ENCODE assay signal across 9 mouse cellular contexts in the genomic region with DNA sequence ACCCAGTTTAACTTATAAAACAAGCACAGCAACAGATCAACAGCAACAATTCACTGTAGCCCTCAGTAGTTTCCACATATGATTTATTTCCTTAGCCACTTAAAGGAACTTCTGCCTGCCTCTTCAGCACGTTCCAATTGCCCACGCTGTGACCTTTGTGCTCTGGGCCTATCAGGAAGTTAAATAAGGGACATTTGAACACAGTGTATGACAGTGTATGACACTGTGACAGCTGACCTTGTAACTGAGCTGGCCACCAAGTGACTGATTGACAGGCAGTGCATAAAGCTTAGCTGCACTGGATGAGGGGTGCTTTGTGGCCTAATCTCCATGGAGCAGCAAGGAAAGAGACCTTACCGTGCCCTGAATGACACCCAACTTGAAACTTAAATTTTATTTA.
DNase-seq lines count a peak whose midpoint lies in the region; ATAC-seq and TF ChIP-seq lines count a peak whose summit lies in the region.
"Had no signal": no experiment of that assay in that cellular context is flagged by ENCODE, and none has a peak within 500 bp of the region (broad histone marks: within the 10 kb centered on the region; RNA-seq: fewer than 3 reads in every experiment).

No protein-coding gene starts in this region.

- 61% methylated on average over 3 of the region's 3 CpGs for WGBS in intestine, embryonic 15.5 days
- 59% methylated on average over 3 of the region's 3 CpGs for WGBS in neural tube, embryonic 14.5 days

- no peak overlapping the region for H3K4me2 ChIP-seq in intestine, embryonic 15.5 days (replicated peaks)
- H3K4me2 ChIP-seq in neural tube, embryonic 14.5 days (ENCODE audit: low read depth, low read length): no peak overlapping the region

- no peaks in the 10 kb centered on the region for H3K27me3 ChIP-seq in intestine, embryonic 15.5 days (replicated peaks)
- no peaks in the 10 kb centered on the region for H3K27me3 ChIP-seq in neural tube, embryonic 14.5 days (ENCODE audit: control insufficient read depth, insufficient read depth, low read length)
- H3K27me3 ChIP-seq: Patski had no signal

- H3K27ac ChIP-seq in left cerebral cortex, adult 2 months: peak overlapping the region; percentile 36; the same call in 1 of the 2 replicates
- H3K27ac ChIP-seq in intestine, embryonic 15.5 days: peak overlapping the region; percentile 66
- peak overlapping the region; percentile 49; the same call in 1 of the 2 replicates for H3K27ac ChIP-seq in neural tube, embryonic 14.5 days (ENCODE audit: low read depth, low read length)

- H3K4me1 ChIP-seq in intestine, embryonic 15.5 days (replicated peaks): peaks cover 8% of the 10 kb centered on the region; the same call in 1 of the 2 replicates
- 0 out of 2 replicates have a peak, but pooled peaks cover 4% of the 10 kb centered on the region for H3K4me1 ChIP-seq in neural tube, embryonic 14.5 days (ENCODE audit: control insufficient read depth, insufficient read depth, low read length)

- no peak for TF ChIP-seq CTCF in left cerebral cortex, adult 2 months (IDR thresholded peaks at IDR 0.05)

- DNase-seq in adrenal gland, adult (ENCODE audit: inconsistent age in 2 of 2, low spot score in 1 of 2): peak; percentile 21 to 45
- no peak for DNase-seq in adrenal gland, postnatal 4 days (ENCODE audit: low spot score in 2 of 2)
- DNase-seq in left cerebral cortex, adult 2 months (ENCODE audit: extremely low spot score in 1 of 2, low spot score in 2 of 2): no peak
- DNase-seq in left cerebral cortex, postnatal 10 days (ENCODE audit: extremely low spot score in 1 of 2, low spot score in 2 of 2): no peak
- no peak for DNase-seq in left cerebral cortex, adult 18-20 months (ENCODE audit: low spot score in 2 of 2)

- no peak overlapping the region for H3K4me3 ChIP-seq in left cerebral cortex, adult 2 months
- H3K4me3 ChIP-seq in intestine, embryonic 15.5 days (replicated peaks): no peak overlapping the region
- no peak overlapping the region for H3K4me3 ChIP-seq in neural tube, embryonic 14.5 days (ENCODE audit: low read depth, low read length)

- intact Hi-C loops in left cerebral cortex, adult 2 months (cut with DNase I): loop anchor here (2.0 kb wide), 1 partner anchor 155 kb away; no protein-coding TSS in a partner anchor
- intact Hi-C loops in left cerebral cortex, postnatal 10 days (cut with DNase I): loop anchor here (5.0 to 10.0 kb wide), 2 partner anchors 227 to 284 kb away; no protein-coding TSS in a partner anchor

- 0 out of 2 replicates have a peak, but pooled peaks cover 3% of the 10 kb centered on the region for H3K36me3 ChIP-seq in intestine, embryonic 15.5 days
- no peaks in the 10 kb centered on the region for H3K36me3 ChIP-seq in neural tube, embryonic 14.5 days (ENCODE audit: control insufficient read depth, insufficient read depth, low read length)

- peak; percentile 92 for ATAC-seq in intestine, embryonic 15.5 days
- ATAC-seq in neural tube, embryonic 14.5 days (ENCODE audit: low read depth): no peak
- ATAC-seq in activated CD4-positive, CD25-positive, alpha-beta regulatory T cell, adult 4 months: no peak

- no peak overlapping the region for H3K9ac ChIP-seq in intestine, embryonic 15.5 days
- no peak overlapping the region for H3K9ac ChIP-seq in neural tube, embryonic 14.5 days (replicated peaks; ENCODE audit: low read depth, low read length)

- no peaks in the 10 kb centered on the region for H3K9me3 ChIP-seq in intestine, embryonic 15.5 days
- no peaks in the 10 kb centered on the region for H3K9me3 ChIP-seq in neural tube, embryonic 14.5 days (ENCODE audit: control insufficient read depth, low read length)

Comparison
In these comparisons a context has a peak if more than half of its experiments do, and no peak if none do; other contexts are left out.
1. DNase-seq: peak in adrenal gland, adult (2 of 2); none in adrenal gland, postnatal 4 days (0 of 2), left cerebral cortex, adult 2 months (0 of 2), left cerebral cortex, postnatal 10 days (0 of 2) and left cerebral cortex, adult 18-20 months (0 of 2).
2. Peak in every context shown above with its lines, with median percentiles within 50 percentile points of each other: H3K27ac ChIP-seq.